Mouse (Mus musculus): ENCODE data around the gene Apon. TPM values are rescaled to one million over a fixed set of nuclear protein-coding genes. Genes with fewer than 3 reads are reported as not detected.

Gene Apon
- polyA plus RNA-seq, 1 experiment from 2014 or later, result 0.24 TPM

GRCm38 (mm10) chr10:128296370-128297090 lies 42.6 kb downstream of the Apon start:
- Histone ChIP-seq H3K27me3 (replicated peaks; ENCODE audit: control insufficient read depth, insufficient read depth, low read length) (no peaks in the 10 kb centered on the region), H3K9ac (ENCODE audit: low read depth, low read length) (no peak overlapping the region)

GRCm38 (mm10) chr10:128297221-128297620 lies 43.3 kb downstream of the Apon start:
- Histone ChIP-seq H3K4me3 (ENCODE audit: low read depth, low read length) (no peak overlapping the region), H3K4me1 (ENCODE audit: control insufficient read depth, insufficient read depth, low read length) (0 out of 2 replicates have a peak, but pooled peaks cover under 1% of the 10 kb centered on the region), H3K9me3 (ENCODE audit: control insufficient read depth, low read length) (no peaks in the 10 kb centered on the region), H3K27me3 (replicated peaks; ENCODE audit: control insufficient read depth, insufficient read depth, low read length) (no peaks in the 10 kb centered on the region), H3K4me2 (ENCODE audit: low read depth, low read length) (no peak overlapping the region), H3K36me3 (ENCODE audit: control insufficient read depth, insufficient read depth, low read length) (0 out of 2 replicates have a peak, but pooled peaks cover 4% of the 10 kb centered on the region), H3K9ac (ENCODE audit: low read depth, low read length) (no peak overlapping the region), H3K27ac (replicated peaks; ENCODE audit: low read depth, low read length) (no peak overlapping the region)
- no peak for ATAC-seq (ENCODE audit: low read depth)
- DNase-seq (ENCODE audit: low spot score), result no peak
- WGBS, result 74% methylated on average over 4 of the region's 4 CpGs

More at GRCm38 (mm10) chr10:128296370-128297090, 42.6 kb downstream of the Apon start:
- Histone ChIP-seq H3K4me2 (ENCODE audit: low read depth, low read length) (no peak overlapping the region), H3K9me3 (ENCODE audit: control insufficient read depth, low read length) (no peaks in the 10 kb centered on the region), H3K4me1 (ENCODE audit: control insufficient read depth, insufficient read depth, low read length) (no peaks in the 10 kb centered on the region), H3K27ac (replicated peaks; ENCODE audit: low read depth, low read length) (no peak overlapping the region), H3K4me3 (ENCODE audit: low read depth, low read length) (no peak overlapping the region), H3K36me3 (ENCODE audit: control insufficient read depth, insufficient read depth, low read length) (peaks cover 10% of the 10 kb centered on the region)
- ATAC-seq (ENCODE audit: low read depth), result no peak
- WGBS, result 75% methylated on average over 13 of the region's 13 CpGs
- no peak for DNase-seq (ENCODE audit: low spot score)

GRCm38 (mm10) chr10:128297622-128298021 lies 43.7 kb downstream of the Apon start:
- no peak overlapping the region for H3K27ac ChIP-seq (replicated peaks; ENCODE audit: low read depth, low read length)
- H3K36me3 ChIP-seq (ENCODE audit: control insufficient read depth, insufficient read depth, low read length), result 0 out of 2 replicates have a peak, but pooled peaks cover under 1% of the 10 kb centered on the region
- H3K9ac ChIP-seq (ENCODE audit: low read depth, low read length), result no peak overlapping the region
- WGBS, result 64% methylated on average over 11 of the region's 11 CpGs
- H3K4me2 ChIP-seq (ENCODE audit: low read depth, low read length), result no peak overlapping the region
- ATAC-seq (ENCODE audit: low read depth) (no peak), DNase-seq (ENCODE audit: low spot score) (peak; percentile 39)
- H3K9me3 ChIP-seq (ENCODE audit: control insufficient read depth, low read length), result no peaks in the 10 kb centered on the region
- H3K4me3 ChIP-seq (ENCODE audit: low read depth, low read length), result no peak overlapping the region
- 0 out of 2 replicates have a peak, but pooled peaks cover 5% of the 10 kb centered on the region for H3K4me1 ChIP-seq (ENCODE audit: control insufficient read depth, insufficient read depth, low read length)
- no peaks in the 10 kb centered on the region for H3K27me3 ChIP-seq (replicated peaks; ENCODE audit: control insufficient read depth, insufficient read depth, low read length)

- no peak for DNase-seq (ENCODE audit: low spot score)
- WGBS, result 55% methylated on average over 6 of the region's 6 CpGs
- Histone ChIP-seq H3K27me3 (replicated peaks; ENCODE audit: control insufficient read depth, insufficient read depth, low read length) (no peaks in the 10 kb centered on the region), H3K9me3 (ENCODE audit: control insufficient read depth, low read length) (no peaks in the 10 kb centered on the region), H3K27ac (replicated peaks; ENCODE audit: low read depth, low read length) (no peak overlapping the region), H3K36me3 (ENCODE audit: control insufficient read depth, insufficient read depth, low read length) (no peaks in the 10 kb centered on the region), H3K4me2 (ENCODE audit: low read depth, low read length) (no peak overlapping the region), H3K4me3 (ENCODE audit: low read depth, low read length) (no peak overlapping the region), H3K9ac (ENCODE audit: low read depth, low read length) (peak overlapping the region; percentile 26; the same call in 1 of the 2 replicates), H3K4me1 (ENCODE audit: control insufficient read depth, insufficient read depth, low read length) (0 out of 2 replicates have a peak, but pooled peaks cover 6% of the 10 kb centered on the region)
- no peak for ATAC-seq (ENCODE audit: low read depth)
Observed at GRCm38 (mm10) chr10:128298243-128298642, 44.3 kb downstream of the Apon start.

GRCm38 (mm10) chr10:128298702-128299171 lies 44.8 kb downstream of the Apon start, which contains the start of gene Il23a:
Gene Il23a, minus strand, starts transcription at chr10:128298752.
- no peak for DNase-seq (ENCODE audit: low spot score)
- H3K9ac ChIP-seq (ENCODE audit: low read depth, low read length), result peak within 1 kb of the TSS; percentile 26; the same call in 1 of the 2 replicates
- H3K4me2 ChIP-seq (ENCODE audit: low read depth, low read length), result no peak within 1 kb of the TSS
- H3K27ac ChIP-seq (replicated peaks; ENCODE audit: low read depth, low read length), result no peak within 1 kb of the TSS
- H3K27me3 ChIP-seq (replicated peaks; ENCODE audit: control insufficient read depth, insufficient read depth, low read length), result no peaks in the 10 kb centered on the region
- no peaks in the 10 kb centered on the region for H3K9me3 ChIP-seq (ENCODE audit: control insufficient read depth, low read length)
- H3K36me3 ChIP-seq (ENCODE audit: control insufficient read depth, insufficient read depth, low read length), result no peaks in the 10 kb centered on the region
- no peak within 1 kb of the TSS for H3K4me3 ChIP-seq (ENCODE audit: low read depth, low read length)
- no peak for ATAC-seq (ENCODE audit: low read depth)
- WGBS, result 79% methylated on average over 11 of the region's 11 CpGs
- peaks cover 6% of the 10 kb centered on the region; the same call in 1 of the 2 replicates for H3K4me1 ChIP-seq (ENCODE audit: control insufficient read depth, insufficient read depth, low read length)

- Histone ChIP-seq H3K36me3 (ENCODE audit: control insufficient read depth, insufficient read depth, low read length) (0 out of 2 replicates have a peak, but pooled peaks cover 7% of the 10 kb centered on the region), H3K4me1 (ENCODE audit: control insufficient read depth, insufficient read depth, low read length) (peaks cover 13% of the 10 kb centered on the region; the same call in 1 of the 2 replicates), H3K4me3 (ENCODE audit: low read depth, low read length) (peak overlapping the region; percentile 71), H3K27me3 (replicated peaks; ENCODE audit: control insufficient read depth, insufficient read depth, low read length) (no peaks in the 10 kb centered on the region), H3K9ac (ENCODE audit: low read depth, low read length) (peak overlapping the region; percentile 90), H3K4me2 (ENCODE audit: low read depth, low read length) (peak overlapping the region; percentile 78), H3K27ac (replicated peaks; ENCODE audit: low read depth, low read length) (peak overlapping the region; percentile 97), H3K9me3 (ENCODE audit: control insufficient read depth, low read length) (no peaks in the 10 kb centered on the region)
- WGBS, result 34% methylated on average over 3 of the region's 3 CpGs
- no peak for DNase-seq (ENCODE audit: low spot score)
- no peak for ATAC-seq (ENCODE audit: low read depth)
Observed at GRCm38 (mm10) chr10:128302357-128302756, 48.5 kb downstream of the Apon start.

- H3K27me3 ChIP-seq (replicated peaks; ENCODE audit: control insufficient read depth, insufficient read depth, low read length), result no peaks in the 10 kb centered on the region
- H3K9me3 ChIP-seq (ENCODE audit: control insufficient read depth, low read length), result no peaks in the 10 kb centered on the region
- H3K4me3 ChIP-seq (ENCODE audit: low read depth, low read length), result peak overlapping the region; percentile 71
- H3K4me2 ChIP-seq (ENCODE audit: low read depth, low read length), result peak overlapping the region; percentile 78
- under 1% methylated on average over 9 of the region's 9 CpGs for whole genome bisulfite sequencing
- DNase-seq (ENCODE audit: low spot score) (no peak), ATAC-seq (ENCODE audit: low read depth) (peak; percentile 27)
- peaks cover 13% of the 10 kb centered on the region; the same call in 1 of the 2 replicates for H3K4me1 ChIP-seq (ENCODE audit: control insufficient read depth, insufficient read depth, low read length)
- H3K36me3 ChIP-seq (ENCODE audit: control insufficient read depth, insufficient read depth, low read length), result peaks cover 7% of the 10 kb centered on the region; the same call in 1 of the 2 replicates
- H3K9ac ChIP-seq (ENCODE audit: low read depth, low read length), result peak overlapping the region; percentile 90
- peak overlapping the region; percentile 97 for H3K27ac ChIP-seq (replicated peaks; ENCODE audit: low read depth, low read length)
Observed at GRCm38 (mm10) chr10:128302785-128303125, 48.9 kb downstream of the Apon start.

GRCm38 (mm10) chr10:128303126-128304021 lies 49.5 kb downstream of the Apon start, which contains the start of gene Pan2:
Gene Pan2, plus strand, starts transcription at chr10:128303335.
- peak within 1 kb of the TSS; percentile 71 for H3K4me3 ChIP-seq (ENCODE audit: low read depth, low read length)
- WGBS, result 1% methylated on average over 37 of the region's 37 CpGs
- H3K27me3 ChIP-seq (replicated peaks; ENCODE audit: control insufficient read depth, insufficient read depth, low read length), result no peaks in the 10 kb centered on the region

More at GRCm38 (mm10) chr10:128303126-128304021, 49.5 kb downstream of the Apon start, which contains the start of gene Pan2:
- Histone ChIP-seq H3K4me1 (ENCODE audit: control insufficient read depth, insufficient read depth, low read length) (peaks cover 13% of the 10 kb centered on the region; the same call in 1 of the 2 replicates), H3K36me3 (ENCODE audit: control insufficient read depth, insufficient read depth, low read length) (peaks cover 13% of the 10 kb centered on the region; the same call in 1 of the 2 replicates), H3K9me3 (ENCODE audit: control insufficient read depth, low read length) (no peaks in the 10 kb centered on the region), H3K27ac (replicated peaks; ENCODE audit: low read depth, low read length) (peak within 1 kb of the TSS; percentile 97), H3K4me2 (ENCODE audit: low read depth, low read length) (peak within 1 kb of the TSS; percentile 78), H3K9ac (ENCODE audit: low read depth, low read length) (peak within 1 kb of the TSS; percentile 90)
- ATAC-seq (ENCODE audit: low read depth) (peak; percentile 100), DNase-seq (ENCODE audit: low spot score) (peak; percentile 99)
